Mouse (Mus musculus) intestine, embryonic 14.5 days (tissue): ENCODE measurements around the gene Akr1c6. TPM values are rescaled to one million over a fixed set of nuclear protein-coding genes. Genes with fewer than 3 reads are reported as not detected.

Experiments
- ATAC-seq: fragments of 200-750 bp; cut with Nextera tagmentation; replicated peaks from 2 replicates; pipeline ENCODE4 v1.8.0; 2017; ENCODE audit warnings: low read depth, moderate number of reproducible peaks, moderate TSS enrichment, moderate library complexity; ENCODE audit not compliant: low FRiP score, low TSS enrichment
- DNase-seq: peaks from one replicate; pipeline ENCODE4 v3.0.0-alpha.2; 2018; ENCODE audit warnings: low spot score
- H3K27ac ChIP-seq: fragments of 300-500 bp; sonication (generic); 2 replicates; pipeline ENCODE4 v1.5.1; 2014; ENCODE audit warnings: low read depth, mild to moderate bottlenecking, control low read depth
- H3K27me3 ChIP-seq: fragments of 300-500 bp; sonication (generic); replicated peaks from 2 replicates; pipeline ENCODE4 v1.6.1; 2014; ENCODE audit warnings: low read length, control low read depth; ENCODE audit not compliant: control insufficient read depth, insufficient read depth
- H3K36me3 ChIP-seq: fragments of 300-500 bp; sonication (generic); 2 replicates; pipeline ENCODE4 v1.6.1; 2014; ENCODE audit warnings: low read length, control low read depth; ENCODE audit not compliant: control insufficient read depth, insufficient read depth
- H3K4me1 ChIP-seq: fragments of 300-500 bp; sonication (generic); replicated peaks from 2 replicates; pipeline ENCODE4 v1.6.1; 2014; ENCODE audit warnings: low read length, control low read depth, mixed read lengths; ENCODE audit not compliant: control insufficient read depth, insufficient read depth
- H3K4me2 ChIP-seq: fragments of 300-500 bp; sonication (generic); 2 replicates; pipeline ENCODE4 v1.6.1; 2014; ENCODE audit warnings: low read length
- H3K4me3 ChIP-seq: fragments of 300-500 bp; sonication (generic); 2 replicates; pipeline ENCODE4 v1.5.1; 2014; ENCODE audit warnings: low read depth, low read length, control low read depth, mixed read lengths
- H3K9ac ChIP-seq: fragments of 300-500 bp; sonication (generic); 2 replicates; pipeline ENCODE4 v1.6.1; 2014; ENCODE audit warnings: mild to moderate bottlenecking, low read length
- H3K9me3 ChIP-seq: fragments of 300-500 bp; sonication (generic); 2 replicates; pipeline ENCODE4 v1.6.1; 2016; ENCODE audit warnings: low read length, control low read depth; ENCODE audit not compliant: control insufficient read depth
- WGBS: fragments of 180-500 bp; shearing (Covaris S2); extraction: QIAGEN DNeasy Blood & Tissue Kit; methylation state at CpG from one replicate; pipeline ENCODE4 v1.1.7; 2014; 5-methylcytosine and 5-hydroxymethylcytosine counted together
- polyA plus RNA-seq: library from polyadenylated mRNA; unstranded; fragments of >200 nt; fragmentation: Nextera tagmentation; extraction: Ambion mirVana; gene quantifications from 2 replicates; pipeline ENCODE4 v1.2.1, GENCODE M21; 2014

Akr1c6 gene
- polyA plus RNA-seq, 1 experiment from 2014 or later = not detected

GRCm38 (mm10) chr13:4428558-4428957 lies 5.5 kb upstream of the Akr1c6 start:
- no peaks in the 10 kb centered on the region for H3K4me1 ChIP-seq
- ATAC-seq (no peak), DNase-seq (no peak)
- H3K27me3 ChIP-seq = no peaks in the 10 kb centered on the region
- H3K4me3 ChIP-seq = no peak overlapping the region
- no peak overlapping the region for H3K9ac ChIP-seq
- 86% methylated on average over 2 of the region's 2 CpGs for WGBS
- no peaks in the 10 kb centered on the region for H3K36me3 ChIP-seq
- no peak overlapping the region for H3K27ac ChIP-seq
- no peak overlapping the region for H3K4me2 ChIP-seq
- H3K9me3 ChIP-seq = no peaks in the 10 kb centered on the region

- ATAC-seq = no peak
- H3K27me3 ChIP-seq = no peaks in the 10 kb centered on the region
Observed at GRCm38 (mm10) chr13:4429034-4429433, 5.1 kb upstream of the Akr1c6 start.

GRCm38 (mm10) chr13:4431129-4431528 lies 3.0 kb upstream of the Akr1c6 start:
- no peak for ATAC-seq
- H3K27me3 ChIP-seq = no peaks in the 10 kb centered on the region
- WGBS = 80% methylated on average over 1 of the region's 1 CpGs
- H3K9me3 ChIP-seq = no peaks in the 10 kb centered on the region
- DNase-seq = no peak
- H3K4me1 ChIP-seq = no peaks in the 10 kb centered on the region
- no peaks in the 10 kb centered on the region for H3K36me3 ChIP-seq
- no peak overlapping the region for H3K27ac ChIP-seq
- H3K4me2 ChIP-seq = no peak overlapping the region
- H3K4me3 ChIP-seq = no peak overlapping the region
- H3K9ac ChIP-seq = no peak overlapping the region

More at GRCm38 (mm10) chr13:4429034-4429433, 5.1 kb upstream of the Akr1c6 start:
- Histone ChIP-seq H3K4me3 (no peak overlapping the region), H3K27ac (no peak overlapping the region), H3K4me2 (no peak overlapping the region), H3K36me3 (no peaks in the 10 kb centered on the region), H3K4me1 (no peaks in the 10 kb centered on the region), H3K9me3 (no peaks in the 10 kb centered on the region), H3K9ac (no peak overlapping the region)
- DNase-seq = no peak
- WGBS = 60% methylated on average over 2 of the region's 2 CpGs

- H3K4me2 ChIP-seq = no peak overlapping the region
- H3K9ac ChIP-seq = no peak overlapping the region
- ATAC-seq (no peak), DNase-seq (no peak)
- H3K4me3 ChIP-seq = no peak overlapping the region
- H3K27ac ChIP-seq = no peak overlapping the region
- WGBS = 85% methylated on average over 2 of the region's 2 CpGs
- no peaks in the 10 kb centered on the region for H3K9me3 ChIP-seq
- H3K36me3 ChIP-seq = no peaks in the 10 kb centered on the region
- H3K27me3 ChIP-seq = no peaks in the 10 kb centered on the region
- H3K4me1 ChIP-seq = no peaks in the 10 kb centered on the region
Observed at GRCm38 (mm10) chr13:4465641-4466040, 31.5 kb downstream of the Akr1c6 start.

- H3K4me2 ChIP-seq = no peak overlapping the region
- no peaks in the 10 kb centered on the region for H3K4me1 ChIP-seq
- H3K27ac ChIP-seq = no peak overlapping the region
- ATAC-seq = no peak
- H3K9me3 ChIP-seq = no peaks in the 10 kb centered on the region
- H3K9ac ChIP-seq = no peak overlapping the region
- no peaks in the 10 kb centered on the region for H3K27me3 ChIP-seq
- H3K36me3 ChIP-seq = no peaks in the 10 kb centered on the region
- DNase-seq = no peak
- WGBS = 82% methylated on average over 1 of the region's 1 CpGs
- H3K4me3 ChIP-seq = no peak overlapping the region
Observed at GRCm38 (mm10) chr13:4467896-4468295, 33.8 kb downstream of the Akr1c6 start.

Other genes starting within 250 kb of the Akr1c6 start
- gene Akr1c13, start 243.2 kb upstream of the Akr1c6 start, polyA plus RNA-seq = 91.6 and 93.0 TPM in 2 replicates
- 193 and 217 TPM in 2 replicates for gene Akr1c19, start 205.6 kb upstream of the Akr1c6 start, polyA plus RNA-seq
- gene Akr1c12, start 154.9 kb upstream of the Akr1c6 start, polyA plus RNA-seq = 48.8 and 54.9 TPM in 2 replicates
- not detected in 2 replicates for gene Akr1c20, start 89.0 kb downstream of the Akr1c6 start, polyA plus RNA-seq
- not detected in 2 replicates for gene Akr1c21, start 139.8 kb downstream of the Akr1c6 start, polyA plus RNA-seq
- 34.7 and 47.7 TPM in 2 replicates for gene Akr1e1, start 174.9 kb downstream of the Akr1c6 start, polyA plus RNA-seq